Mouse (Mus musculus): ENCODE measurements around the gene Fli1. TPM values are rescaled to one million over a fixed set of nuclear protein-coding genes. Genes with fewer than 3 reads are reported as not detected.

Fli1 gene
- polyA plus RNA-seq, 1 experiment from 2014 or later = 6.0 TPM

DNA sequence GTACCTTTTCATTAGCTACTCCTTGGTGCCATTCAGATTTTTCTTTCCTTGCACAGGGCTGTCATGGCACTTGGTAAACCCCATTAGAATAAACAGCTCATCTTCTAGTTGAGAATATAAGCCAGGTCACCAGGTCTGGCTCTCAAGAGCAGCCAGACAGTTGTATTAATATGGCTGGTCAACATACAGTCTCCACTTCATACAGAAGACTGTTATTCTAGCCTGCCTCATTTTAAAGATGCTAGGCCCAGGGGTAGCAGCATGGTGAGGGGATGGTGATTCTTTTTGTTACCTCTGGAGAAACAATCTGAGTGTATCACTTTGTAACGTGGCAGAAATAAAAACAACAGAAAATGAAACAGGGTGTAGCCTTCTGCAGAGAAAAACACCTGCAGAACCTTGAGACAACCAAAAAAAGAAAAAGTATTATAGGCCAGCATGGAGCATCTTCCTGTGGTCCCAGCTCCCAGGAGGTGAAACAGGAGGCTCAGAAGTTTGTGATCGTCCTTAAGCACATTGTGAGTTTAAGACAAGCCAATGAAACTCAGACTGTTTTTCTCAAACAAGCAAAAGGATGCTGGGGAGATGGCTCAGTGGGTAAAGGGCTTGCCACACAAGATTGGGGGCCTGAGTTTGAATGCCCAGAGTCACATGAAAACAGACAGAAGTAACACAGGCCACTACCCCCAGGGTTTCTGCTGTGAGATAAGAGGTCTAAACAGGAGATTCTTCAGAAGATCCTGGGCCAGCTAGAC is 7.3 kb downstream of the Fli1 start:
- Histone ChIP-seq H3K4me2 (ENCODE audit: low read length) (no peak overlapping the region), H3K9me3 (replicated peaks; ENCODE audit: control insufficient read depth, low read length, poor library complexity, severe bottlenecking) (no peaks in the 10 kb centered on the region), H3K36me3 (ENCODE audit: control insufficient read depth, insufficient read depth, low read length) (no peaks in the 10 kb centered on the region), H3K4me3 (ENCODE audit: low read depth, low read length) (no peak overlapping the region), H3K4me1 (ENCODE audit: control insufficient read depth, insufficient read depth, low read length) (peaks cover 4% of the 10 kb centered on the region), H3K27ac (ENCODE audit: low read length) (no peak overlapping the region), H3K9ac (ENCODE audit: low read depth, low read length) (no peak overlapping the region), H3K27me3 (ENCODE audit: control insufficient read depth, insufficient read depth, low read depth, low read length) (peaks cover 10% of the 10 kb centered on the region)
- ATAC-seq = no peak
- 75% methylated on average over 2 of the region's 2 CpGs for WGBS

DNA sequence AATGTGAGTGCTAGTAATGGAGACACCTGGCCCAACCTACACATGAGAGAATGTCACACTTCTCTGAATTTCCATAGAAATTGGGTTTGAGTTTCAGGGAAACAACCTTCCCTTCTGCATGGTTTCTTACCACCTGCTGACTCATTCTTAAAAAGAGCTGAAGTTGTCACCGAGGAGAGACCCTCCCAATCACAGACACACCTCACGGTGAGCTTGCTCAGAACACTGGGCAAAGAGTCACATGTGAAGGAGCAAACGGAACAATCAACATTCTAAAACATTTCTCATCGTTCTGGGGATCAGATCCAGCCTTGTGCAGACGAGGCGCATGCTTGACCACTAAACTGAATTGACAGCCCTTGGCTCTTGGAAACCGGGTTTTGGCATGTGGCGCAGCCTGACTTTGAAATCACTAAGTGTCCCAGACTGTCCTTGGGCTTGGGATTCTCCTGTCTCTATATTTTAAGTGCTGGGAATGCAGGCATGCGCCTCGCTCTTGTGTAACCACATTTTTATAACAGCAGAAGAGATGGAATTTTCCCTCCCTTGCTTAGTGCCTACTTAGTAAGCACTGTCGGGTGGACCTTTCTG is 8.5 kb downstream of the Fli1 start:
- Histone ChIP-seq H3K9ac (ENCODE audit: low read depth, low read length) (no peak overlapping the region), H3K4me2 (ENCODE audit: low read length) (no peak overlapping the region), H3K9me3 (replicated peaks; ENCODE audit: control insufficient read depth, low read length, poor library complexity, severe bottlenecking) (no peaks in the 10 kb centered on the region), H3K27ac (ENCODE audit: low read length) (no peak overlapping the region), H3K4me3 (ENCODE audit: low read depth, low read length) (no peak overlapping the region), H3K4me1 (ENCODE audit: control insufficient read depth, insufficient read depth, low read length) (no peaks in the 10 kb centered on the region), H3K27me3 (ENCODE audit: control insufficient read depth, insufficient read depth, low read depth, low read length) (peaks cover 6% of the 10 kb centered on the region; the same call in 1 of the 2 replicates), H3K36me3 (ENCODE audit: control insufficient read depth, insufficient read depth, low read length) (no peaks in the 10 kb centered on the region)
- 83% methylated on average over 11 of the region's 11 CpGs for WGBS
- ATAC-seq = no peak

DNA sequence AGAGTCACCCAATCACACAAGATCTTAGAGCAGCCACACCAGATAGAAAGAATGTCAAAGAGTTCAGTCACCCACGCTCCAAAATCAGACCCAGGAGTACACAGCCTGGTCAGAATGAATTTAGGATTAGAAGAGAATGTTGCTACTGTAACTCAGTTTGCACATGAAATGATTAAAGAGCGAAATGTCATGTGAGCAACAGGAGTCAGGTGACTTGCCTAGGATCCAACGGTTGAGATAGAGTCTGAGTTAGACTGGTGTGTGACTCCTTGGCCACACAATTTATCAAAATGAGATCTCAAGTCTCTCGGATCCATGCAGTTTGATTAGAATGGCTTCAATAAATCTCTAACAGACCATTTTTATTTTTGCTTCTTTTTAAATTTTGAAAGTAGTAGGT is 11.1 kb downstream of the Fli1 start:
- H3K27ac ChIP-seq (ENCODE audit: low read length) = no peak overlapping the region
- 89% methylated on average over 4 of the region's 4 CpGs for WGBS
- H3K36me3 ChIP-seq (ENCODE audit: control insufficient read depth, insufficient read depth, low read length) = no peaks in the 10 kb centered on the region
- no peak overlapping the region for H3K4me2 ChIP-seq (ENCODE audit: low read length)
- no peaks in the 10 kb centered on the region for H3K27me3 ChIP-seq (ENCODE audit: control insufficient read depth, insufficient read depth, low read depth, low read length)
- no peak overlapping the region for H3K9ac ChIP-seq (ENCODE audit: low read depth, low read length)
- no peak overlapping the region for H3K4me3 ChIP-seq (ENCODE audit: low read depth, low read length)
- H3K4me1 ChIP-seq (ENCODE audit: control insufficient read depth, insufficient read depth, low read length) = no peaks in the 10 kb centered on the region
- no peaks in the 10 kb centered on the region for H3K9me3 ChIP-seq (replicated peaks; ENCODE audit: control insufficient read depth, low read length, poor library complexity, severe bottlenecking)
- no peak for ATAC-seq

DNA sequence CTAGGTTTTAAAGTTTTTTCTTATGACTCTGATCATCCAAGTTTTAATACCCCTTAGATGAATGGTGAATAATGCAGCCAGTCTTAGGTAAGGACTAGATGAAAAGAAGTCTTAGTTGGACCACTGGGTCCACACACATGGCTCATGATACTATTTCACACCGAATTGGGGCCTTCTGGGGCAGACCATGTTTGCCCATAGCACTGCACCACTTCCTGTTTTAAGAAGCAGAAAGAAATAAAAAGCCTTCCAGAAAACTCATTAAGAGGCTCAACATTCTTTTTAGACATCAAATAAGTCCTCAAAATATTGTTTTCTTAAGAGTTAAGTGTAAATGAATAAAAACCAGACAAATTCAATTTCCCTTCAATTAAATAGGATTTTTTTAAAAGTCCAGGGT is 11.7 kb downstream of the Fli1 start:
- no peaks in the 10 kb centered on the region for H3K27me3 ChIP-seq (ENCODE audit: control insufficient read depth, insufficient read depth, low read depth, low read length)
- H3K4me1 ChIP-seq (ENCODE audit: control insufficient read depth, insufficient read depth, low read length) = no peaks in the 10 kb centered on the region
- H3K9me3 ChIP-seq (replicated peaks; ENCODE audit: control insufficient read depth, low read length, poor library complexity, severe bottlenecking) = no peaks in the 10 kb centered on the region
- no peaks in the 10 kb centered on the region for H3K36me3 ChIP-seq (ENCODE audit: control insufficient read depth, insufficient read depth, low read length)
- 88% methylated on average over 1 of the region's 1 CpGs for WGBS
- no peak overlapping the region for H3K27ac ChIP-seq (ENCODE audit: low read length)
- no peak overlapping the region for H3K9ac ChIP-seq (ENCODE audit: low read depth, low read length)
- H3K4me2 ChIP-seq (ENCODE audit: low read length) = no peak overlapping the region
- no peak for ATAC-seq
- no peak overlapping the region for H3K4me3 ChIP-seq (ENCODE audit: low read depth, low read length)

DNA sequence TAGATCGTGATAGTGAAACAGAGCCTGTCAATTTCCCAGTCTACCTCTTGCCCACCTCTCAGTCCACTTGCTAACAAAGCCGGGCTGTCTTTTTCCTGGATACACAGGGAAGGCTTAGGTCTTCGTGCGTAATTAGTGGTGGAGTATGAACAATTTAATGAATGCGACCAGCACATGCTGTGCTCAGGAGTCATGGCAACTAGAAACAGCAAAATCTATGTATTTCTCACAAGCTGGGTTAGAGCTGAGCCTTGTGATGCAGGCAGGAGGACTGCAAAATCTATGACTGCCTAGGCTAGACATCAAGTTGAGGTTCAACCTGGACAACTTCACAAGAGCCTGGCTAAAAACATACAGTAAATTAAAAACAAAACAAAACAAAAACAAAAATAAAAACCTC is 12.5 kb downstream of the Fli1 start:
- no peaks in the 10 kb centered on the region for H3K9me3 ChIP-seq (replicated peaks; ENCODE audit: control insufficient read depth, low read length, poor library complexity, severe bottlenecking)
- no peak for ATAC-seq
- H3K4me2 ChIP-seq (ENCODE audit: low read length) = no peak overlapping the region
- no peaks in the 10 kb centered on the region for H3K36me3 ChIP-seq (ENCODE audit: control insufficient read depth, insufficient read depth, low read length)
- no peak overlapping the region for H3K4me3 ChIP-seq (ENCODE audit: low read depth, low read length)
- no peak overlapping the region for H3K9ac ChIP-seq (ENCODE audit: low read depth, low read length)
- WGBS = 46% methylated on average over 5 of the region's 5 CpGs
- H3K27me3 ChIP-seq (ENCODE audit: control insufficient read depth, insufficient read depth, low read depth, low read length) = no peaks in the 10 kb centered on the region
- H3K27ac ChIP-seq (ENCODE audit: low read length) = no peak overlapping the region
- H3K4me1 ChIP-seq (ENCODE audit: control insufficient read depth, insufficient read depth, low read length) = no peaks in the 10 kb centered on the region

DNA sequence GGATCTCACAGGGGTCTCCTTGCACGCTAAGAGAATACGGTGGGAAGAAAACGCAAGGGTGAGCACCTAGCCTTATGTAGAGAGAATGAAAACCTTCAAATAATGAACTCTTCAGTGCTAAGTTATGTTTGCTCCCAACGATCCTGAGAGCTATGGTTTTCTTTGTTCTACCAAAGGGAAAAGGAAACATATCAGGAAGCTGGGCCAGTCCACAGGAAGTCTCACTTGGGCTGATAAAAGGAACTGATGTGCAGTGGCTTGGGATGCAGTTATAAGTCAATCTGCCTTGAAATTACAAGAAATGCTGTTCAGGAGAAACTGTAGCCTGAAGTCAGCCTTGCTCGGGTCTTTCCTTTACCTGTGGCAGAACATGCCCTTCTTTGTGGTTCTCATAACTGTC is 13.1 kb downstream of the Fli1 start:
- Histone ChIP-seq H3K4me1 (ENCODE audit: control insufficient read depth, insufficient read depth, low read length) (no peaks in the 10 kb centered on the region), H3K9me3 (replicated peaks; ENCODE audit: control insufficient read depth, low read length, poor library complexity, severe bottlenecking) (no peaks in the 10 kb centered on the region), H3K27ac (ENCODE audit: low read length) (no peak overlapping the region), H3K4me2 (ENCODE audit: low read length) (no peak overlapping the region), H3K4me3 (ENCODE audit: low read depth, low read length) (no peak overlapping the region), H3K9ac (ENCODE audit: low read depth, low read length) (no peak overlapping the region), H3K36me3 (ENCODE audit: control insufficient read depth, insufficient read depth, low read length) (no peaks in the 10 kb centered on the region), H3K27me3 (ENCODE audit: control insufficient read depth, insufficient read depth, low read depth, low read length) (no peaks in the 10 kb centered on the region)
- WGBS = 90% methylated on average over 5 of the region's 5 CpGs
- ATAC-seq = no peak

DNA sequence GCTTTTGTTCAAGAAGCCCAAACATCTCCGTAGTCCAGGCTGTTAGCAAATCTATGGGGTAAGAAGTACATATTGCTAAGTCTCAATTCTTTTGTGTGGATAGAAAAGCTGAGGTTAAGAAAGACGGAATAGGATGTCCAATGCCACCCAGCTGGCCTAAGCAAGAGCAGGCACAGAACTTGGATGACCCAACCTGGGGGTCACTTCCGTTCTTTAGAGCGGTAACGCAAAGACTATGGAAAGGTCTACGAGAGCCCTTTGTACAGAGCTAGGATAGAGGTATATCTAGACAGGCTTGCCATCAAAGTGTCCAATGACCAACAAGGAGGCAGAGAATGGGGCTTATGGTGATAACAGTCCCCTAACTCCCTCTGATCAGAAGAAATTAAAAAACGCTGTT is 15.3 kb downstream of the Fli1 start:
- H3K4me2 ChIP-seq (ENCODE audit: low read length) = no peak overlapping the region
- 94% methylated on average over 7 of the region's 7 CpGs for WGBS
- no peaks in the 10 kb centered on the region for H3K4me1 ChIP-seq (ENCODE audit: control insufficient read depth, insufficient read depth, low read length)
- H3K27ac ChIP-seq (ENCODE audit: low read length) = no peak overlapping the region
- no peaks in the 10 kb centered on the region for H3K36me3 ChIP-seq (ENCODE audit: control insufficient read depth, insufficient read depth, low read length)
- H3K4me3 ChIP-seq (ENCODE audit: low read depth, low read length) = no peak overlapping the region
- no peak overlapping the region for H3K9ac ChIP-seq (ENCODE audit: low read depth, low read length)
- no peaks in the 10 kb centered on the region for H3K27me3 ChIP-seq (ENCODE audit: control insufficient read depth, insufficient read depth, low read depth, low read length)
- H3K9me3 ChIP-seq (replicated peaks; ENCODE audit: control insufficient read depth, low read length, poor library complexity, severe bottlenecking) = no peaks in the 10 kb centered on the region
- no peak for ATAC-seq

DNA sequence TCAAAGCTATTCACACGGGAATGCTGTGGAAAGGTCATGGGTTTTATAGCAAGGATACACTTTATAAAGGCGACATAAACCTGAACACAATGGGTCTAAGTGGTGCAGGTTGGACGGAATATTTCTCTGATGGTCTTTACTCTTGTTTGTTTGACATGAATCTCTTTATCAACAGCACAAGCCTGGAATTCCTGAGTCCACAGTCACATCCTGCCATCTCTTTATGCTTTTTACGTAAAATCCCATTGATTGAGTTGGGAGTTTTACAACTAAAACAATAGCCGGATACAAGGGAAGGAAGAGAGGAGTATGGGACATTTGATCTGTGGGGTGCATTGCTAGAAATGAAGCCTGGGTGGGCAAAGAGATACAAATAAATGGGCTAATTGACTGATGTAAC is 16.9 kb downstream of the Fli1 start:
- H3K4me3 ChIP-seq (ENCODE audit: low read depth, low read length) = no peak overlapping the region
- ATAC-seq = no peak
- 78% methylated on average over 5 of the region's 5 CpGs for WGBS
- no peaks in the 10 kb centered on the region for H3K27me3 ChIP-seq (ENCODE audit: control insufficient read depth, insufficient read depth, low read depth, low read length)
- no peaks in the 10 kb centered on the region for H3K4me1 ChIP-seq (ENCODE audit: control insufficient read depth, insufficient read depth, low read length)
- no peak overlapping the region for H3K4me2 ChIP-seq (ENCODE audit: low read length)
- H3K9me3 ChIP-seq (replicated peaks; ENCODE audit: control insufficient read depth, low read length, poor library complexity, severe bottlenecking) = no peaks in the 10 kb centered on the region
- H3K27ac ChIP-seq (ENCODE audit: low read length) = no peak overlapping the region
- no peaks in the 10 kb centered on the region for H3K36me3 ChIP-seq (ENCODE audit: control insufficient read depth, insufficient read depth, low read length)
- H3K9ac ChIP-seq (ENCODE audit: low read depth, low read length) = no peak overlapping the region

DNA sequence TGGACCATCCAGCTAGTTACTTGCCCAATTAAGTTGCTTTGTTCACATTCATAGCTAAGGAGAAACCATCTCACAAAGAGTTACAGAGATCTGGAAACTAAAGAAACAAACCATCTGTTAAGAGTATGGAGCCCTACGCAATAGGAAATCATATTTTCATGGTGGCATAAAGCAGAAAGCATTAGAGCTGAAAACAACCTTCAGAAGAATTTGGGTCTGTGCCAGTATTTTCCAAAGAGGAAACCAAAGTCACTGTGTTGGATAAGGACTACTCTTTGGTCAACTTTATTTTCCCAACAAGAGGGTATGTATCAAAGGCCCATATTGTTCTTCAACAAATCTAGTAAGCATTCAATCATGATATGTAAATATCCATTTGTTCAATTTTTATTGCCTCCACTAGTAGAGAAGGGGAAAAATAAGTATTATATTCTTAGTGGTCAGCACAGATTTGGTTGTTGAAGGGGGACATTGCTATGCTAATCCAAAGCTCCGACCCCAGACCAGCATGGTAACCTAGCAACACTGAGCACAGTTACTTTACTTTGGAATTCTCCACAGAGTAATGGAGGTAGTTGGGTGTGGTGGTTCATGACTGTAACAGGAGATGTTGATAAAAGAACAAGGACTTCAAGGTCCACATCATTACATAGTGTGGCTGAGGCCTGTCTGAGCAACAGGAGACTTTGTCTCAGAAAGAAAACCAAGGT is 20.0 kb downstream of the Fli1 start:
- Histone ChIP-seq H3K4me3 (ENCODE audit: low read depth, low read length) (no peak overlapping the region), H3K36me3 (ENCODE audit: control insufficient read depth, insufficient read depth, low read length) (no peaks in the 10 kb centered on the region), H3K27ac (ENCODE audit: low read length) (no peak overlapping the region), H3K9me3 (replicated peaks; ENCODE audit: control insufficient read depth, low read length, poor library complexity, severe bottlenecking) (no peaks in the 10 kb centered on the region), H3K27me3 (ENCODE audit: control insufficient read depth, insufficient read depth, low read depth, low read length) (no peaks in the 10 kb centered on the region), H3K4me2 (ENCODE audit: low read length) (no peak overlapping the region), H3K4me1 (ENCODE audit: control insufficient read depth, insufficient read depth, low read length) (no peaks in the 10 kb centered on the region), H3K9ac (ENCODE audit: low read depth, low read length) (no peak overlapping the region)
- ATAC-seq = no peak
- WGBS = 62% methylated on average over 2 of the region's 2 CpGs

Data from midbrain, embryonic 16.5 days (tissue).